Mouse (Mus musculus) hindbrain, embryonic 13.5 days (tissue): ENCODE measurements at regions not wholly inside any gene's neighbourhood (a gene's known extent, or its start where the extent isn't known, plus 50 kb on each side); places are given as distances from the start of the nearest gene placed in this dataset.

Experiments
- ATAC-seq: fragments of 200-750 bp; cut with Nextera tagmentation; 2 replicates; pipeline ENCODE4 v1.8.0; 2017; ENCODE audit warnings: moderate TSS enrichment; ENCODE audit not compliant: low FRiP score
- H3K27ac ChIP-seq: fragments of 300-500 bp; sonication (generic); 2 replicates; pipeline ENCODE4 v1.5.1; 2015; ENCODE audit warnings: inconsistent platforms, mild to moderate bottlenecking, moderate library complexity
- H3K27me3 ChIP-seq: fragments of 300-500 bp; sonication (generic); 2 replicates; pipeline ENCODE4 v1.6.1; 2015; ENCODE audit warnings: mild to moderate bottlenecking, inconsistent platforms
- H3K36me3 ChIP-seq: fragments of 300-500 bp; sonication (generic); 2 replicates; pipeline ENCODE4 v1.6.1; 2015; ENCODE audit warnings: mild to moderate bottlenecking, inconsistent platforms
- H3K4me1 ChIP-seq: fragments of 300-500 bp; sonication (generic); replicated peaks from 2 replicates; pipeline ENCODE4 v1.6.1; 2015; ENCODE audit warnings: inconsistent platforms
- H3K4me2 ChIP-seq: fragments of 300-500 bp; sonication (generic); 2 replicates; pipeline ENCODE4 v1.6.1; 2015; ENCODE audit warnings: inconsistent platforms, mild to moderate bottlenecking, moderate library complexity
- H3K4me3 ChIP-seq: fragments of 300-500 bp; sonication (generic); 2 replicates; pipeline ENCODE4 v1.5.1; 2015; ENCODE audit warnings: mild to moderate bottlenecking, inconsistent platforms
- H3K9ac ChIP-seq: fragments of 300-500 bp; sonication (generic); 2 replicates; pipeline ENCODE4 v1.6.1; 2015; ENCODE audit warnings: mild to moderate bottlenecking, inconsistent platforms
- H3K9me3 ChIP-seq: fragments of 300-500 bp; sonication (generic); 2 replicates; pipeline ENCODE4 v1.6.1; 2016; ENCODE audit warnings: inconsistent platforms
- WGBS: fragments of 180-500 bp; shearing (Covaris S2); methylation state at CpG from one replicate; pipeline ENCODE4 v1.1.7; 2015; 5-methylcytosine and 5-hydroxymethylcytosine counted together

- no peak overlapping the region for H3K27ac ChIP-seq
- no peak for ATAC-seq
- 94% methylated on average over 6 of the region's 6 CpGs for WGBS
Measured at GRCm38 (mm10) chr2:114796630-114797290, 142.0 kb upstream of the Dph6 start.

DNA sequence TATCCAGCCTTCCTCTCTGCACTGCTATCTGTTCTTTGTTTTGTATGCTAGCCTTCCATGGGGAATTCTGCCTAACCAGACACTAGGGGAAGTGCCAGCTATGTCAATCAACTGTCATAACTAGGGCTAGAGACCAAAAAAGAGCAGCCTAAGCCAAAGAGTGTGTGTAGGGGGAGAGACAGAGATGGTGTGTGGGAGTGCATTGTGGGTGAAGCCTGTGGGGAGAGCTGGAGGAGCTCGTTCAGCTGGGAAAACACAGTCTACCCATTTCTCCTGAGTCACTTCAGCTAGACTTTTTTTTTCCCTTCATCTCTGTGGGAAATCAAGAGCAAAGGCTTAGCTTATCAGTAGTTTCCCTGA is 142.5 kb upstream of the Dph6 start:
- Histone ChIP-seq H3K4me2 (no peak overlapping the region), H3K9me3 (no peaks in the 10 kb centered on the region), H3K4me1 (peaks cover 5% of the 10 kb centered on the region; the same call in 1 of the 2 replicates), H3K27me3 (no peaks in the 10 kb centered on the region), H3K9ac (no peak overlapping the region), H3K4me3 (no peak overlapping the region), H3K27ac (no peak overlapping the region), H3K36me3 (no peaks in the 10 kb centered on the region)
- ATAC-seq: no peak
- 62% methylated on average over 1 of the region's 1 CpGs for WGBS

More at GRCm38 (mm10) chr2:114796630-114797290, 142.0 kb upstream of the Dph6 start:
- Histone ChIP-seq H3K4me2 (no peak overlapping the region), H3K9me3 (no peaks in the 10 kb centered on the region), H3K36me3 (no peaks in the 10 kb centered on the region), H3K4me3 (no peak overlapping the region), H3K9ac (no peak overlapping the region), H3K27me3 (no peaks in the 10 kb centered on the region), H3K4me1 (peaks cover 5% of the 10 kb centered on the region; the same call in 1 of the 2 replicates)

- H3K9ac ChIP-seq: no peak overlapping the region
- no peaks in the 10 kb centered on the region for H3K27me3 ChIP-seq
- no peaks in the 10 kb centered on the region for H3K9me3 ChIP-seq
- peaks cover 6% of the 10 kb centered on the region; the same call in 1 of the 2 replicates for H3K4me1 ChIP-seq
- H3K36me3 ChIP-seq: no peaks in the 10 kb centered on the region
- H3K4me3 ChIP-seq: no peak overlapping the region
- no peak for ATAC-seq
- 87% methylated on average over 3 of the region's 3 CpGs for WGBS
- no peak overlapping the region for H3K27ac ChIP-seq
- H3K4me2 ChIP-seq: no peak overlapping the region
Measured at GRCm38 (mm10) chr2:114803241-114803640, 148.5 kb upstream of the Dph6 start.

GRCm38 (mm10) chr2:114803928-114804327 is 149.2 kb upstream of the Dph6 start:
- no peaks in the 10 kb centered on the region for H3K36me3 ChIP-seq
- 71% methylated on average over 3 of the region's 3 CpGs for WGBS
- no peak overlapping the region for H3K4me3 ChIP-seq
- H3K9me3 ChIP-seq: no peaks in the 10 kb centered on the region
- no peak overlapping the region for H3K9ac ChIP-seq
- H3K4me2 ChIP-seq: no peak overlapping the region
- H3K27me3 ChIP-seq: no peaks in the 10 kb centered on the region
- peaks cover 6% of the 10 kb centered on the region; the same call in 1 of the 2 replicates for H3K4me1 ChIP-seq
- no peak overlapping the region for H3K27ac ChIP-seq
- ATAC-seq: no peak

DNA sequence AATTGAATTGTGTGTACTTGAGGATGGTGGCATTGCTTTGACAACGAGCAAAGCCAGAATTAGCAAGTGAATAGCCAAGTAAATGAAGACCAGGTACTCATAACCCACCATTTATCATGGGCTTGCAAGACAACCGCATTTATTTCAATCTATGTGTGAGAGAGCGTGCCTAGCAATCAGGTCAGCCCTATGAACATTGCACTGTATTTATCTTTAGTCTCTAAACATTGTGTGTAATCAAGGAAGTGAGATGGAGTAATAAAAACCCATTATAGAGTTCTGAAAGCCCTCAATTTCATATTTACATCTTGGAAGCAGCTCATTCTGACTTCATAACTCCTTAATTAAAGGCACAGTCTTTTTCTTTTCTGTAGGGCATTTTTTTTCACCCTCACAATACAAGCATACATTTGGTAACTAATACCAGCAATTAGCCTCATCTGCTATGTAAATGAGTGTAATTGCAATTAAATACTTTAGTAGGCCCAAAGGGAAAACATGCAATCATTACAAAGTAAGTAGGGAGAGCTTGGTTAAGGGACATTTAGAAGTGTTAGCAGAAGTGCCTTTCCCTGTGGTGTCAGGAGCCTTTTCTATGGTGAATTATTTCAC is 150.8 kb upstream of the Dph6 start:
- Histone ChIP-seq H3K4me3 (no peak overlapping the region), H3K27me3 (no peaks in the 10 kb centered on the region), H3K27ac (no peak overlapping the region), H3K4me2 (no peak overlapping the region), H3K9ac (no peak overlapping the region), H3K4me1 (peaks cover 6% of the 10 kb centered on the region; the same call in 1 of the 2 replicates), H3K36me3 (no peaks in the 10 kb centered on the region), H3K9me3 (no peaks in the 10 kb centered on the region)
- WGBS: 62% methylated on average over 3 of the region's 3 CpGs
- ATAC-seq: 0 out of 2 replicates have a peak, but pooled peaks have one; percentile 36

- no peak overlapping the region for H3K9ac ChIP-seq
- no peaks in the 10 kb centered on the region for H3K9me3 ChIP-seq
- no peaks in the 10 kb centered on the region for H3K27me3 ChIP-seq
- H3K4me1 ChIP-seq: peaks cover 6% of the 10 kb centered on the region; the same call in 1 of the 2 replicates
- H3K4me2 ChIP-seq: no peak overlapping the region
- 77% methylated on average over 5 of the region's 5 CpGs for WGBS
- no peak overlapping the region for H3K27ac ChIP-seq
- no peak for ATAC-seq
- H3K36me3 ChIP-seq: no peaks in the 10 kb centered on the region
- no peak overlapping the region for H3K4me3 ChIP-seq
Measured at GRCm38 (mm10) chr2:114808046-114808445, 153.3 kb upstream of the Dph6 start.

GRCm38 (mm10) chr2:114812141-114812902 is 157.6 kb upstream of the Dph6 start:
- 80% methylated on average over 11 of the region's 11 CpGs for WGBS
- Histone ChIP-seq H3K9ac (no peak overlapping the region), H3K4me2 (no peak overlapping the region), H3K27ac (no peak overlapping the region), H3K4me3 (no peak overlapping the region), H3K36me3 (no peaks in the 10 kb centered on the region), H3K9me3 (no peaks in the 10 kb centered on the region), H3K4me1 (no peaks in the 10 kb centered on the region), H3K27me3 (no peaks in the 10 kb centered on the region)
- no peak for ATAC-seq

DNA sequence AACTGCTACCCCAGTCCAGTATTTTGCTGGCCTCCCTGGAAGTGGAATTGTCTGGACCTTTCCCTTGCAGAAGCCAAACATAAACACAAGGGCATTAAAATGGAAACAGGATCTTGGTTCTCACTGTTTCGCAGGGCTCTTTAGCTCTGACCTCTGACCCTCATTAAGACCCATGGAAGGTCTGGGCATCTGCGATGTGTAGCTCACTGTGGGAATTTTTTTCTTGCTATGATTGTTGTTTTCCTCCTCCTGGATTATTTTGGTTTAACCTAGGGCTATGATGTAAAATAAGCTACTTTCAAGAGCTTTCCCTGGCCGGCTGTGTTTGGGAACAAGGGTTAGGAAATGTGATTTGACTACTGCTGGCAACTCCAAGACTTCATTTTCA is 158.1 kb upstream of the Dph6 start:
- WGBS: 36% methylated on average over 3 of the region's 3 CpGs
- H3K4me3 ChIP-seq: no peak overlapping the region

DNA sequence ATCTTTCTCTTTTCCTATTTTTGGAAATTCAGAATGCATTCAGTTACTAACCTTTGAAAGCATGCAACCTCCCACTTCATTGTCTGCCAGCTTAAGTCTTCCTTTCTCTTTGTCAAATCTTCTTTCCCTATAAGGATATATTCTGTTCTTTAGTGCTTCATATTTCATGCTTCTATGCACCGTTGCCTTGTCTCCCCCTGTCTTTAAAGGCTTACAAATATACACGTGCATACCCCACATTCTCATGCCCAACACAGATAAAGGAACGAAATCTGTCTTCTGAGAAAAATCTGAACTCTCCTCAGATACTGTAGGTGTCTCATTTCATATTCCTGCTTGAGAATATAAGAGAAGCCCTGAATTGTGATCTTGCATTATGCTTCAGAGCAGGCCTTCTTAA is 167.9 kb upstream of the Dph6 start:
- Histone ChIP-seq H3K9ac (no peak overlapping the region), H3K4me2 (no peak overlapping the region), H3K27ac (no peak overlapping the region), H3K4me3 (no peak overlapping the region), H3K9me3 (no peaks in the 10 kb centered on the region), H3K4me1 (0 out of 2 replicates have a peak, but pooled peaks cover 2% of the 10 kb centered on the region), H3K27me3 (0 out of 2 replicates have a peak, but pooled peaks cover 6% of the 10 kb centered on the region), H3K36me3 (no peaks in the 10 kb centered on the region)
- ATAC-seq: no peak
- 64% methylated on average over 3 of the region's 3 CpGs for WGBS

More for the DNA sequence above, 158.1 kb upstream of the Dph6 start:
- Histone ChIP-seq H3K4me1 (no peaks in the 10 kb centered on the region), H3K36me3 (no peaks in the 10 kb centered on the region), H3K9ac (no peak overlapping the region), H3K27me3 (no peaks in the 10 kb centered on the region), H3K9me3 (no peaks in the 10 kb centered on the region), H3K4me2 (no peak overlapping the region), H3K27ac (no peak overlapping the region)
- no peak for ATAC-seq

- H3K4me1 ChIP-seq: 0 out of 2 replicates have a peak, but pooled peaks cover 2% of the 10 kb centered on the region
- H3K9ac ChIP-seq: no peak overlapping the region
- no peak overlapping the region for H3K4me3 ChIP-seq
- no peaks in the 10 kb centered on the region for H3K36me3 ChIP-seq
- no peak overlapping the region for H3K27ac ChIP-seq
- no peak overlapping the region for H3K4me2 ChIP-seq
- WGBS: 46% methylated on average over 6 of the region's 6 CpGs
- no peaks in the 10 kb centered on the region for H3K9me3 ChIP-seq
- no peak for ATAC-seq
- H3K27me3 ChIP-seq: 0 out of 2 replicates have a peak, but pooled peaks cover 6% of the 10 kb centered on the region
Measured at GRCm38 (mm10) chr2:114828192-114828591, 173.4 kb upstream of the Dph6 start.

DNA sequence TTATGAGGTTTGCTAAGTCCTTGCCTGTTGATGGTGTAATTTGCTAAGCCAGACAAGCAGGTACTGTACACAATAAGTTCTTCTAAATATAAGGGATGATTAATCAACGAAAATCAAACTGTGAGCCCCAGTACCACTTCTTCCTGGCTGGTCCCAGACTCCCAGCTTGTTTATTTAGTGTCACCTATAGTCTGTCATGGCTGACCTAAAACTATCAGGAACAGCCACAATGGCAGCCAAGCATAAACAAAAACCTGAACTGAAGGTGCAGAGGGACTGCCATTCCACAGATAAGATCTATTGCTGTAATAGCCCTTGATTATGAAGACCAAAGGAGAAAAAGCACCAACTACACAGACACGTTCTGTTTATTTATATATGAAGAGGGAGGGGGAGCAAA is 180.9 kb upstream of the Dph6 start:
- no peak for ATAC-seq
- H3K27ac ChIP-seq: peak overlapping the region; percentile 8; the same call in 1 of the 2 replicates
- no peak overlapping the region for H3K4me3 ChIP-seq
- H3K27me3 ChIP-seq: no peaks in the 10 kb centered on the region
- H3K9ac ChIP-seq: no peak overlapping the region
- H3K4me1 ChIP-seq: peaks cover 9% of the 10 kb centered on the region
- no peaks in the 10 kb centered on the region for H3K36me3 ChIP-seq
- no peaks in the 10 kb centered on the region for H3K9me3 ChIP-seq
- 58% methylated on average over 2 of the region's 2 CpGs for WGBS
- H3K4me2 ChIP-seq: no peak overlapping the region

DNA sequence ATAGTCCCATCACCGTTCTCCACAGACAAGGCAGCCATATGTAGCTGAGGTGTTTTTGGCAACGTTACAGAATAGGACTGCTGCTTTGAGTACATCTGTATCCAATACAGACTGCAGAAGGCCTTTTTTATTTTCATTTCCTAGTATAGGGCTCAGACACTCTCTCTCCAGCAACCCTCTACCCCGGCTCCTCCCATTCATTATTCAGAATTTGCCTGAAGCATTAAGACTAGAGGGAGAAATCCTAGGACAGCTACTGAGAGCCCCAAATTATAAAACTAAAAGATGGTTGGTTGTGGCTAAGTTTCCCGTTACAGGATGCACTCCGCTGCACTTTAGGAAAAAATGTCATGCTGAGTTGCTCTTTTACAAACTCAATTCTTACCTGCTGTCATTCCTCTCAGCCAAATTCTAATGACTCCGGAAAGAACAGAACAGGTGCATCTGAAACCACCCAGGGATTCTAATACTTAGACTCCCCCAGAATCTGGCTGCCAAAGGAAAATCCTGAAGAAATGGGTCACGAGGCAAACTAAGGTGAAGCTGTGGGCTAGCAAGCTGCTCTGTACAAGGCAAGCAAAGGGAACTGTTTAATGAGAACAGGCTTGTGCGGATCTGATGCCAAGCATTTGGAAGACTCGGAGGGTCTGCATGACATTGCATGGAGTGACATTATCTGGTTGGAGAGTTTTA is 189.1 kb upstream of the Dph6 start:
- H3K27me3 ChIP-seq: no peaks in the 10 kb centered on the region
- ATAC-seq: no peak
- H3K9ac ChIP-seq: no peak overlapping the region
- H3K4me2 ChIP-seq: no peak overlapping the region
- no peaks in the 10 kb centered on the region for H3K4me1 ChIP-seq
- H3K27ac ChIP-seq: no peak overlapping the region
- WGBS: 71% methylated on average over 9 of the region's 9 CpGs
- H3K4me3 ChIP-seq: no peak overlapping the region
- H3K36me3 ChIP-seq: no peaks in the 10 kb centered on the region
- no peaks in the 10 kb centered on the region for H3K9me3 ChIP-seq
